Mouse (Mus musculus): ENCODE measurements at regions not wholly inside any gene's neighbourhood (a gene's known extent, or its start where the extent isn't known, plus 50 kb on each side); places are given as distances from the start of the nearest gene placed in this dataset.

GRCm38 (mm10) chr1:186224231-186224630 lies 107.1 kb upstream of the Lyplal1 start:
- TF ChIP-seq CTCF (IDR thresholded peaks at IDR 0.05; ENCODE audit: borderline replicate concordance, insufficient read depth, low read length), result no peak
- TF ChIP-seq POLR2A (IDR thresholded peaks at IDR 0.05; ENCODE audit: low read depth, low read length), result no peak

Measured in embryonic fibroblast, embryonic 13.5 days (primary cell).